Mouse (Mus musculus): ENCODE measurements around the gene Gm49486. TPM values are rescaled to one million over a fixed set of nuclear protein-coding genes. Genes with fewer than 3 reads are reported as not detected.

Gm49486 gene
- polyA plus RNA-seq, 1 experiment from 2014 or later, result 0.94 TPM

- Histone ChIP-seq H3K9ac (replicated peaks; ENCODE audit: low read depth, low read length) (no peak overlapping the region), H3K9me3 (ENCODE audit: control insufficient read depth, low read length) (no peaks in the 10 kb centered on the region), H3K36me3 (ENCODE audit: control insufficient read depth, insufficient read depth) (no peaks in the 10 kb centered on the region), H3K27me3 (replicated peaks; ENCODE audit: control insufficient read depth, insufficient read depth, low read length) (no peaks in the 10 kb centered on the region), H3K4me3 (replicated peaks; ENCODE audit: low read length) (no peak overlapping the region), H3K4me1 (replicated peaks; ENCODE audit: control insufficient read depth, insufficient read depth, low read length) (no peaks in the 10 kb centered on the region), H3K27ac (ENCODE audit: low read length) (no peak overlapping the region), H3K4me2 (ENCODE audit: low read length) (no peak overlapping the region)
- no peak for ATAC-seq
- WGBS, result 77% methylated on average over 3 of the region's 3 CpGs
Observed at GRCm38 (mm10) chr15:79290340-79290739, 61.1 kb downstream of the Gm49486 start.

DNA sequence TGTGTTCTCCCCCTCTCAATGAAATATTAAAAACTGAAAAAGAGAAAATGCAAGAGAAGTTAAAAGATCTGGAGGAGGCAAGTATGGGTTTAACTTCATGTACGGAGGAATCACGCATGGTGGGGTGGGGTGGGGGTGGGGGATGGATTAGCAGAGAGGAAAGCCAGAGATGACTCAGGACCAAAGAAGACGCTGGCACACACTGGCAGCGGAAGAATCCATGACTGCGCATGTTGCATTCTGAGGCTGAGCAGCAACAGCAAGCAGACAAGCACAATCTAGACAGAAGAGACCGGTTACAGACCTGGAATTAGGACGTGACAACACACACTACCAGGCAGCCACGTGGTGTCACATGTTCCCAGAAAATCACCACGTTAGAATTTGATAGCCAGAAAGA, 63.6 kb downstream of the Gm49486 start:
- no peak overlapping the region for H3K4me3 ChIP-seq (replicated peaks; ENCODE audit: low read length)
- H3K4me2 ChIP-seq (ENCODE audit: low read length), result no peak overlapping the region
- ATAC-seq, result no peak
- no peaks in the 10 kb centered on the region for H3K27me3 ChIP-seq (replicated peaks; ENCODE audit: control insufficient read depth, insufficient read depth, low read length)
- H3K4me1 ChIP-seq (replicated peaks; ENCODE audit: control insufficient read depth, insufficient read depth, low read length), result no peaks in the 10 kb centered on the region
- WGBS, result 89% methylated on average over 9 of the region's 9 CpGs
- no peak overlapping the region for H3K9ac ChIP-seq (replicated peaks; ENCODE audit: low read depth, low read length)
- no peak overlapping the region for H3K27ac ChIP-seq (ENCODE audit: low read length)
- no peaks in the 10 kb centered on the region for H3K36me3 ChIP-seq (ENCODE audit: control insufficient read depth, insufficient read depth)
- no peaks in the 10 kb centered on the region for H3K9me3 ChIP-seq (ENCODE audit: control insufficient read depth, low read length)

- 86% methylated on average over 6 of the region's 6 CpGs for WGBS
- no peaks in the 10 kb centered on the region for H3K9me3 ChIP-seq (ENCODE audit: control insufficient read depth, low read length)
- no peak overlapping the region for H3K27ac ChIP-seq (ENCODE audit: low read length)
- H3K27me3 ChIP-seq (replicated peaks; ENCODE audit: control insufficient read depth, insufficient read depth, low read length), result no peaks in the 10 kb centered on the region
- no peaks in the 10 kb centered on the region for H3K36me3 ChIP-seq (ENCODE audit: control insufficient read depth, insufficient read depth)
- no peak overlapping the region for H3K9ac ChIP-seq (replicated peaks; ENCODE audit: low read depth, low read length)
- H3K4me1 ChIP-seq (replicated peaks; ENCODE audit: control insufficient read depth, insufficient read depth, low read length), result no peaks in the 10 kb centered on the region
- no peak overlapping the region for H3K4me2 ChIP-seq (ENCODE audit: low read length)
- ATAC-seq, result no peak
- no peak overlapping the region for H3K4me3 ChIP-seq (replicated peaks; ENCODE audit: low read length)
Observed at GRCm38 (mm10) chr15:79298553-79298952, 69.4 kb downstream of the Gm49486 start.

DNA sequence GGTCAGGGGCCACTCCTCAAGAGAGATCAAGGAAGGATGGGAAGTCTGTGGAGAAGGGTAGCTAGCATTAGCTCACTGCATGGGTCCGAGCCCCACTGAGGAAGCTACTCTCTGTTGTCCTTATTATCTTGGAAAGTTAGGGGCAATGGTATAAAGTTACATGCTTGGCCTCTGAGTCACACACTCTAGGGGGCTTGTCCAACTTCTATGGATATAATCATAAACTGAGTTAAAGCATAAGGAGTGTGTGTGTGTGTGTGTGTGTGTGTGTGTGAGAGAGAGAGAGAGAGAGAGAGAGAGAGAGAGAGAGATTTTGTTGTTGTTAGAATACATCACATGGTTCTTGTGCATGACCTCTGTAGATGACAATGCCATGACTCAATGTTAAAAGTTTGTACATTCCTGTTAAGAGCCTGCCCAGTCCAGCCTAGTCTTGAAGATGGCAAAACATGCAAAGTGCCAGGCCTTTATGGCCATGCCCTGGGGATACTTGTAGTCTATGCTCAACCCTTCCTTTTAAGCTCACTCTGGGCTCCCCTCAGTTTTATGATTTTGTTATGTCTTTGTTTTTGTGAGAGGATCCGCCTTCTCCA, 70.5 kb downstream of the Gm49486 start:
- Histone ChIP-seq H3K9me3 (ENCODE audit: control insufficient read depth, low read length) (no peaks in the 10 kb centered on the region), H3K27ac (ENCODE audit: low read length) (no peak overlapping the region), H3K4me1 (replicated peaks; ENCODE audit: control insufficient read depth, insufficient read depth, low read length) (no peaks in the 10 kb centered on the region), H3K9ac (replicated peaks; ENCODE audit: low read depth, low read length) (no peak overlapping the region), H3K4me3 (replicated peaks; ENCODE audit: low read length) (no peak overlapping the region), H3K4me2 (ENCODE audit: low read length) (no peak overlapping the region), H3K27me3 (replicated peaks; ENCODE audit: control insufficient read depth, insufficient read depth, low read length) (no peaks in the 10 kb centered on the region), H3K36me3 (ENCODE audit: control insufficient read depth, insufficient read depth) (no peaks in the 10 kb centered on the region)
- ATAC-seq, result no peak
- WGBS, result 89% methylated on average over 2 of the region's 2 CpGs

DNA sequence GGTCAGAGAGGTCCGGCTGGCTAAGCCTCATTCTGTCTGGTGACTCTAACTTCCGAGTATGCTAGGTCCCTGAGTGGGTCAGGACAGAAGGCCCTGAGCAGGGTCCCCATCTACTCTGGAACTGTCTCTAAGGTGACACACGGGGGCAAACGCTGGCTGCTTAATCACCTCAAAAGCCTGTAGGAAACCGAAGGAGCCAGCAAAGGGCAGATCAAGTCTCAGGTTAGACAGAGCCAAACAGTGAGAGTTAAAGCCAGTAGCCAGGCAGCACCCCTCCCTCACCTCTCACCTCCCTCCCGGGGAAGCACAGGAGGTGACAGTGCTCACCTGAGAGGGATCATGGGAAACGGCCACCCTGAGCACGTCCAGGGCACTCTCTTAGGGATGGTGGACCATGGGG, 74.5 kb downstream of the Gm49486 start:
- H3K27ac ChIP-seq (ENCODE audit: low read length), result no peak overlapping the region
- ATAC-seq, result no peak
- H3K4me2 ChIP-seq (ENCODE audit: low read length), result no peak overlapping the region
- H3K9me3 ChIP-seq (ENCODE audit: control insufficient read depth, low read length), result no peaks in the 10 kb centered on the region
- H3K9ac ChIP-seq (replicated peaks; ENCODE audit: low read depth, low read length), result no peak overlapping the region
- no peak overlapping the region for H3K4me3 ChIP-seq (replicated peaks; ENCODE audit: low read length)
- 87% methylated on average over 8 of the region's 8 CpGs for WGBS
- H3K36me3 ChIP-seq (ENCODE audit: control insufficient read depth, insufficient read depth), result no peaks in the 10 kb centered on the region
- no peaks in the 10 kb centered on the region for H3K27me3 ChIP-seq (replicated peaks; ENCODE audit: control insufficient read depth, insufficient read depth, low read length)
- no peaks in the 10 kb centered on the region for H3K4me1 ChIP-seq (replicated peaks; ENCODE audit: control insufficient read depth, insufficient read depth, low read length)

DNA sequence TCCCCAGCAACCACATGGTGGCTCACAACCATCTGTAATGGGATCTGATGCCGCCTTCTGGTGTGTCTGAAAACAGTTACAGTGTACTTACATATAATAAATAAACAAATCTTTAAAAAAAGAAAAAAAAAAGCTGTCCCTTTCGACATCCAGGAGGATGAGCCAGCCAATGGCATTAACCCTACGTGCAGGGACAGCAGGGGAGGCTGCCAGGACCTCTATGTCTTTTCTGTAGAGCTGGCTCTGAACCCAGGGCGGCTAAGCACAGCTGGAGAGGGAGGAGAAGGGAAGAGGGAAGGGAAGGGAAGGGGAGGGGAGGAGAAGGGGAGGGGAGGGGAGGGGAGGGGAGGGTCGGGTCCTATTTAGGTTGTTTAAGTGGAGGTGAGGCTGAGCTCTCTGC, 75.6 kb downstream of the Gm49486 start:
- no peak overlapping the region for H3K9ac ChIP-seq (replicated peaks; ENCODE audit: low read depth, low read length)
- 62% methylated on average over 4 of the region's 5 CpGs for whole genome bisulfite sequencing
- H3K4me3 ChIP-seq (replicated peaks; ENCODE audit: low read length), result no peak overlapping the region
- H3K36me3 ChIP-seq (ENCODE audit: control insufficient read depth, insufficient read depth), result no peaks in the 10 kb centered on the region
- ATAC-seq, result no peak
- H3K27me3 ChIP-seq (replicated peaks; ENCODE audit: control insufficient read depth, insufficient read depth, low read length), result no peaks in the 10 kb centered on the region
- no peak overlapping the region for H3K27ac ChIP-seq (ENCODE audit: low read length)
- no peaks in the 10 kb centered on the region for H3K9me3 ChIP-seq (ENCODE audit: control insufficient read depth, low read length)
- no peaks in the 10 kb centered on the region for H3K4me1 ChIP-seq (replicated peaks; ENCODE audit: control insufficient read depth, insufficient read depth, low read length)
- H3K4me2 ChIP-seq (ENCODE audit: low read length), result no peak overlapping the region

GRCm38 (mm10) chr15:79306043-79306637, 76.9 kb downstream of the Gm49486 start:
- H3K4me1 ChIP-seq (replicated peaks; ENCODE audit: control insufficient read depth, insufficient read depth, low read length), result no peaks in the 10 kb centered on the region
- no peak for ATAC-seq
- no peaks in the 10 kb centered on the region for H3K9me3 ChIP-seq (ENCODE audit: control insufficient read depth, low read length)
- no peak overlapping the region for H3K4me2 ChIP-seq (ENCODE audit: low read length)
- H3K36me3 ChIP-seq (ENCODE audit: control insufficient read depth, insufficient read depth), result no peaks in the 10 kb centered on the region
- H3K9ac ChIP-seq (replicated peaks; ENCODE audit: low read depth, low read length), result no peak overlapping the region
- H3K4me3 ChIP-seq (replicated peaks; ENCODE audit: low read length), result no peak overlapping the region
- H3K27me3 ChIP-seq (replicated peaks; ENCODE audit: control insufficient read depth, insufficient read depth, low read length), result no peaks in the 10 kb centered on the region
- no peak overlapping the region for H3K27ac ChIP-seq (ENCODE audit: low read length)
- WGBS, result 83% methylated on average over 23 of the region's 23 CpGs

Other genes starting within 250 kb of the Gm49486 start
- gene H1f0, start 200.9 kb upstream of the Gm49486 start, polyA plus RNA-seq (2015; fragmentation: Nextera tagmentation; extraction: Ambion mirVana), result 403 and 441 TPM in 2 replicates
- gene Galr3, start 187.5 kb upstream of the Gm49486 start, polyA plus RNA-seq (2015; fragmentation: Nextera tagmentation; extraction: Ambion mirVana), result not detected in 2 replicates
- 54.9 and 58.1 TPM in 2 replicates for gene Ankrd54, start 166.5 kb upstream of the Gm49486 start, polyA plus RNA-seq (2015; fragmentation: Nextera tagmentation; extraction: Ambion mirVana)
- gene Eif3l, start 154.2 kb upstream of the Gm49486 start, polyA plus RNA-seq (2015; fragmentation: Nextera tagmentation; extraction: Ambion mirVana), result 188 and 205 TPM in 2 replicates
- 8.2 and 10.0 TPM in 2 replicates for gene Micall1, start 120.5 kb upstream of the Gm49486 start, polyA plus RNA-seq (2015; fragmentation: Nextera tagmentation; extraction: Ambion mirVana)
- 253 and 256 TPM in 2 replicates for gene Polr2f, start 88.4 kb upstream of the Gm49486 start, polyA plus RNA-seq (2015; fragmentation: Nextera tagmentation; extraction: Ambion mirVana)
- 11.7 and 13.1 TPM in 2 replicates for gene 1700088E04Rik, start 88.1 kb upstream of the Gm49486 start, polyA plus RNA-seq (2015; fragmentation: Nextera tagmentation; extraction: Ambion mirVana)
- gene Sox10, start 64.2 kb upstream of the Gm49486 start, polyA plus RNA-seq (2015; fragmentation: Nextera tagmentation; extraction: Ambion mirVana), result 2.0 and 2.2 TPM in 2 replicates
- 76.3 and 102 TPM in 2 replicates for gene Pick1, start 218 bp upstream of the Gm49486 start, polyA plus RNA-seq (2015; fragmentation: Nextera tagmentation; extraction: Ambion mirVana)
- gene Slc16a8, start 25.4 kb downstream of the Gm49486 start, polyA plus RNA-seq (2015; fragmentation: Nextera tagmentation; extraction: Ambion mirVana), result 0.41 and 0.62 TPM in 2 replicates
- 2.0 and 3.0 TPM in 2 replicates for gene Baiap2l2, start 56.1 kb downstream of the Gm49486 start, polyA plus RNA-seq (2015; fragmentation: Nextera tagmentation; extraction: Ambion mirVana)
- 26.4 and 31.0 TPM in 2 replicates for gene Pla2g6, start 99.0 kb downstream of the Gm49486 start, polyA plus RNA-seq (2015; fragmentation: Nextera tagmentation; extraction: Ambion mirVana)
- gene Maff, start 117.2 kb downstream of the Gm49486 start, polyA plus RNA-seq (2015; fragmentation: Nextera tagmentation; extraction: Ambion mirVana), result 0.97 and 1.1 TPM in 2 replicates
- 43.4 and 44.0 TPM in 2 replicates for gene Tmem184b, start 174.2 kb downstream of the Gm49486 start, polyA plus RNA-seq (2015; fragmentation: Nextera tagmentation; extraction: Ambion mirVana)
- gene Csnk1e, start 226.2 kb downstream of the Gm49486 start, polyA plus RNA-seq (2015; fragmentation: Nextera tagmentation; extraction: Ambion mirVana), result 234 and 240 TPM in 2 replicates

Measured in forebrain, embryonic 16.5 days (tissue).